Mouse (Mus musculus): ENCODE data around the gene Spats2.

The Spats2 gene

DNA sequence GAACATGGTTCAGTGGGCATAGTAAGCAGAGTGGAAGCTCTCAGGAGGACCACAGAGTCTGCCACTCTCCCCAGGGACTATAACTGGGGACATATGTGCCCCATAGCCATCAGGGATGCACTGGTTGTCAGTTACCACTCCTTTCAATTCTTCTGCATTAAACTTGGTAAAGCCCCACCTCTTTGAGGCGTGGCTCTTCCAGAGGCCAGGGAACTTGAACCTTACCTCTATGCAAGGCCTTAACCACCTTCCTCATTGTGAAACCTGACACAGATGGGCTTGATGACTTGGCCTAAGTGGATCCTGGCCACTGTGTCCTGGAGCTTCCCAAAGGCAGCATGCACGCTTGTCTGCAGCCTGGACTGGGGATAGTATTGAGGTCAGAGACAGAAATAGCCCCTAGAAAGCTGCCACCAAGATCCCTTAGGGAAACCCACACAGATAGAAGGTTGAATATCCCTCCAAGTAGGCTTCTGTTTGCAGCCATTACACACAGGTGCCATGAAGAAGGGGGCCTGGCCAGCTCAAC, 128.8 kb downstream of the Spats2 start:
- in situ Hi-C loops (cut with MboI, MseI): no loop called here

DNA sequence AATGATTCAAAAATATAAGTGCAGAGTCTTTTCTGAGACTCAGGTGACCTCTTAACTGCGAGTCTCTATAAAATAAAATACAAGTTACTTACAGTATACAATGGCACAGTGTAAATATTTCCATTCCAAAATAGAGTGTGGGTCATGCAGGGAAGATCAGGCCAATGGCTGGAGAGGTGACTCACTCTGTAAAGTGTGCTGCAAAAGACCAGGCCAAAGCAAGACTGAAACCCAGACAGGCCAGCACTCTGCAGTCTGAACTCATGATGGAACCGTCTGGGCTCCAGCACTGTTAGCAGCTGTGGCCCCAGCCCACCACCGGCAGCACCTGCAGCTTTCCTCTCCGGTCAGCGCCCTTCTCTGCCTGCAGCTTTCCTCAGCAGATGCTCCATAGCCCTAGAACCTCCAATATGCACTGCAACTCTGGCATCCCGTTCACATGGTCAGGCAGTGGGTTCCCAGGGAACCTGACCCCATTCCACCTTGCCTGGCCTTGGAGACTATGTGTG, 129.6 kb downstream of the Spats2 start:
- in situ Hi-C loops (cut with MboI, MseI): no loop called here

DNA sequence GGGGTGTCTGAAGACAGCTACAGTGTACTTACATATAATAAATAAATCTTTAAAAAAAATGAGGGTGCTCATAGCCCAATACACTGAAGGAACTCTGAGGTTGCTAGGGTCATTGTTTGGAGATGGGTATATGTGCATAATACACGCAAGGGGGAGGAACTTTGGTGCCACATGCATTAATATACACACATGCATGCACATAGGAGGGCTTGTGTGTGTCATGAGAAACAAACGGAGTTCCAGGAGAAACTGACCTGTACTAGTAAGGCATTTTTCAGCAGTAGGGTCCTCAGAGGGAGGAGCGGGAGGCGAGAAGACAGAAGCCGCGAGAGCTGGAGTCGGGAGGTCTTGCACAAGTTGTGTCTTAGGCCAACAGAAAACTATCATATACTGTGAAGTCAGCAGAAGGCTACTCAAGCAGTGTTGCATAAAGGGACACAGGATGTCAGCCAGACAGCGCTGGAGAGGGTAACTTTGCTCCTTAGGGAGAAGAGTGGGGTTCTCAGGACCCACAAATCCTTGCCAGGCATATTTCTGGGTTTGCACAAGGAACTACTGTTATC, 133.5 kb downstream of the Spats2 start:
- in situ Hi-C loops (cut with MboI, MseI): no loop called here

DNA sequence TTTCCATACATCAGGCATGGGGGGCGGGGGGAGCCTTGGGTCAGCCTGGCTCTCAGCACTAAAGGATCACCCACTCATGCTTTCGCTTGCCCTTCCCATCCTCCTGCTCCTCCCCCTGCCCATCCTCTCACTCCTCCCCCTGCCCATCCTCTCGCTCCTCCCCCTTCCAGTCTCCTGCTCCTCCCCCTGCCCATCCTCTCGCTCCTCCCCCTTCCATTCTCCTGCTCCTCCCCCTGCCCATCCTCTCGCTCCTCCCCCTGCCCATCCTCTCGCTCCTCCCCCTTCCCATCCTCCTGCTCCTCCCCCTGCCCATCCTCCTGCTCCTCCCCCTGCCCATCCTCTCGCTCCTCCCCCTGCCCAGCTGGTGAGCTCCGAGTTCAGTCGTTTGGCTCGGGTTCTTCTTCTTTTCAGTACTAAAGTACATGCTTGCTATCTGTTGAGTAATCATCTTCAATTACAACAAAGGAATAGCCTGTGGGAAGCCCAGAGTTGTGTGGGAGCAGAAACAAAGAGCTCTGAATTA, 134.1 kb downstream of the Spats2 start:
- in situ Hi-C loops (cut with MboI, MseI): no loop called here

DNA sequence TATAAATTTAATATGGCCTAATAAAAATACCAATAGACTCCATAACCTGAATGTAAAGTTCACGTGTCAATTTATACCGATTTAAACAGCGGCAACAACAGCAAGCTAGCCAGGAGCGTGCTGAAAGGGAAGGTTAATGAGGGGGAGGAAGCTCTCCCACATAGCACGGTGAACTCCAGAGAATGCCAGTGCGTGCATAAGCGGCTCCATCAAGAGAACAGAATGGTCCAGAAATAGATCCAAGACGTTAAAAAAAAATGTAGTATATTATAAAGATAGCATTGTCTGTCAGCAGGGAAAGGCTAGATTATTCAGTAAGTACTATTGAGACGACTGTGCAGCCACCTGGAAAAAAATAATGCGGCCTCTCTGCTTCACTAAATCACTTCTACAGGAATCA, 137.0 kb downstream of the Spats2 start:
- in situ Hi-C loops (cut with MboI, MseI): no loop called here

Data from T-helper 17 cell (primary cell).